Mouse (Mus musculus) small intestine, adult 2 months (tissue): ENCODE data around the gene Cachd1.

ENCODE experiments used
- CTCF ChIP-seq: fragments of 200-500 bp; IDR thresholded peaks from 2 replicates; pipeline ENCODE4 v1.5.1; 2012; ENCODE audit warnings: low read depth, mild to moderate bottlenecking, control low read depth, inconsistent platforms, low read length, moderate library complexity, mixed read lengths; ENCODE audit not compliant: insufficient replicate concordance, insufficient read length; ENCODE audit errors: extremely low read depth
- POLR2A ChIP-seq: fragments of 200-500 bp; IDR thresholded peaks from 2 replicates; pipeline ENCODE4 v1.6.1; 2012; ENCODE audit warnings: low read depth, mild to moderate bottlenecking, control low read depth, inconsistent platforms, low read length, moderate library complexity

GRCm38 (mm10) chr4:100990996-100991395, 214.5 kb downstream of the Cachd1 start:
- TF ChIP-seq POLR2A (no peak), CTCF (no peak)
